Mouse (Mus musculus) intestine, embryonic 16.5 days (tissue): ENCODE data around the gene Bcl7a. TPM values are rescaled to one million over a fixed set of nuclear protein-coding genes. Genes with fewer than 3 reads are reported as not detected.

Source experiments
- ATAC-seq: fragments of 200-750 bp; cut with Nextera tagmentation; 2 replicates; pipeline ENCODE4 v1.8.0; 2017; ENCODE audit warnings: moderate TSS enrichment, moderate library complexity
- H3K27ac ChIP-seq: fragments of 300-500 bp; sonication (generic); 2 replicates; pipeline ENCODE4 v1.5.1; 2014; ENCODE audit warnings: mild to moderate bottlenecking, low read length
- H3K27me3 ChIP-seq: fragments of 300-500 bp; sonication (generic); replicated peaks from 2 replicates; pipeline ENCODE4 v1.6.1; 2014; ENCODE audit warnings: low read length, control low read depth, mixed read lengths; ENCODE audit not compliant: control insufficient read depth, insufficient read depth
- H3K36me3 ChIP-seq: fragments of 300-500 bp; sonication (generic); 2 replicates; pipeline ENCODE4 v1.6.1; 2014; ENCODE audit warnings: low read length, control low read depth; ENCODE audit not compliant: control insufficient read depth, insufficient read depth
- H3K4me1 ChIP-seq: fragments of 300-500 bp; sonication (generic); 2 replicates; pipeline ENCODE4 v1.6.1; 2014; ENCODE audit warnings: low read length, control low read depth, mixed read lengths; ENCODE audit not compliant: control insufficient read depth, insufficient read depth
- H3K4me2 ChIP-seq: fragments of 300-500 bp; sonication (generic); 2 replicates; pipeline ENCODE4 v1.6.1; 2014; ENCODE audit warnings: low read depth, low read length, control low read depth
- H3K4me3 ChIP-seq: fragments of 300-500 bp; sonication (generic); 2 replicates; pipeline ENCODE4 v1.5.1; 2014; ENCODE audit warnings: mild to moderate bottlenecking, low read length
- H3K9ac ChIP-seq: fragments of 300-500 bp; sonication (generic); 2 replicates; pipeline ENCODE4 v1.6.1; 2014; ENCODE audit warnings: low read depth, low read length
- H3K9me3 ChIP-seq: fragments of 300-500 bp; sonication (generic); 2 replicates; pipeline ENCODE4 v1.6.1; 2016; ENCODE audit warnings: low read length, control low read depth; ENCODE audit not compliant: control insufficient read depth
- whole genome bisulfite sequencing: fragments of 180-500 bp; shearing (Covaris S2); extraction: QIAGEN DNeasy Blood & Tissue Kit; methylation state at CpG from one replicate; pipeline ENCODE4 v1.1.7; 2014; 5-methylcytosine and 5-hydroxymethylcytosine counted together
- polyA plus RNA-seq: library from polyadenylated mRNA; unstranded; fragments of >200 nt; fragmentation: Nextera tagmentation; extraction: Ambion mirVana; gene quantifications from 2 replicates; pipeline ENCODE4 v1.2.1, GENCODE M21; 2015

Bcl7a gene
- polyA plus RNA-seq, 1 experiment from 2014 or later = 13.0 TPM

DNA sequence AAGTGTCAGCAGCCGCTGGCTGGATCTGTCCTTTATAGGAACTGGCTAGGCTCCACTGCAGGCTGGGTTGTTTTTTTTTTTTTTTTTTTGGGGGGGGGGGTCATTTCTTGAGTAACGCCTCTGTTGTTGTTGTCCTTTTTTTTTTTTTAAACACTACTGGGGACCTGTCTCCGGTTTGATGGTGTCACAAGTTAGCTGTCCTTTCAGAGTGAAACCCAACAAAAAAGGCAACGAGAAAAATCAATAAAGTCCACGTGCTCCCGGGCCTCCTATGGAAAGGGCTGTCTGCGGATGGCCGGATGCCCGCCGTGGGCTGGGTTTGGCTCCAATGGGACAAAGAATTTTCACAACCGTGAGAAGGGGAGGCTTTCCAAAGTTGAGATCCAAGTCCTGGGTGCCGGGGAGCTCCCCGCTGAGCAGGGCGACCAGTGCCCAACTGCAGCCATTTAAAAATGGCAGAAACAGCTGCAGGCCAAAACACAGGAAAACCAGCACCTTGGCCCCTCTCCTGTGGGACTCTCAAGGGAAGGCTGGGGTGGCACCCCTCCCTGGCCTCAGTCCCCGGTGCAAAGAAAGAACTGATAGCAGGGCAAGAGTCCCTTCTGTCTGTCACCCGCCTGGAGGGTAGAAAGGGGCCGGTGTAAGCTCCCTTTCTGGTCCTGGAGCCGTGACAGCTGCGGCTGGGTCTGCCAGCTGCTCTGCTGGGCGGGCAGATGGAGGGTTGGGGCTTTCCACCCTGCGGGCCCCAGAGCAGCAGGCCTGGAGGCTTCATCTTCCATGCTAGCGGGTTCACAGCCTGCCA lies 2.4 kb downstream of the Bcl7a start:
- ATAC-seq = peak; percentile 26
- Histone ChIP-seq H3K9ac (peak overlapping the region; percentile 96), H3K27me3 (no peaks in the 10 kb centered on the region), H3K4me2 (peak overlapping the region; percentile 79), H3K9me3 (no peaks in the 10 kb centered on the region), H3K4me3 (peak overlapping the region; percentile 89), H3K27ac (peak overlapping the region; percentile 97), H3K36me3 (no peaks in the 10 kb centered on the region), H3K4me1 (peaks cover 17% of the 10 kb centered on the region)
- 2% methylated on average over 22 of the region's 22 CpGs for WGBS

- ATAC-seq = no peak
- WGBS = 45% methylated on average over 7 of the region's 7 CpGs
Observed at GRCm38 (mm10) chr5:123346701-123347270, 3.2 kb downstream of the Bcl7a start.

GRCm38 (mm10) chr5:123347985-123348384 lies 4.4 kb downstream of the Bcl7a start:
- H3K27ac ChIP-seq = no peak overlapping the region

More at GRCm38 (mm10) chr5:123346701-123347270, 3.2 kb downstream of the Bcl7a start:
- Histone ChIP-seq H3K36me3 (no peaks in the 10 kb centered on the region), H3K9me3 (no peaks in the 10 kb centered on the region), H3K4me1 (peaks cover 17% of the 10 kb centered on the region), H3K9ac (peak overlapping the region; percentile 68), H3K27me3 (no peaks in the 10 kb centered on the region), H3K4me3 (peak overlapping the region; percentile 89), H3K27ac (peak overlapping the region; percentile 97), H3K4me2 (peak overlapping the region; percentile 79)

GRCm38 (mm10) chr5:123350386-123350785 lies 6.8 kb downstream of the Bcl7a start:
- Histone ChIP-seq H3K4me2 (no peak overlapping the region), H3K4me3 (no peak overlapping the region), H3K27ac (no peak overlapping the region), H3K9me3 (no peaks in the 10 kb centered on the region), H3K9ac (no peak overlapping the region), H3K27me3 (no peaks in the 10 kb centered on the region), H3K4me1 (peaks cover 14% of the 10 kb centered on the region), H3K36me3 (peaks cover 3% of the 10 kb centered on the region; the same call in 1 of the 2 replicates)
- WGBS = 63% methylated on average over 10 of the region's 10 CpGs
- ATAC-seq = no peak

More at GRCm38 (mm10) chr5:123347985-123348384, 4.4 kb downstream of the Bcl7a start:
- Histone ChIP-seq H3K27me3 (no peaks in the 10 kb centered on the region), H3K9ac (no peak overlapping the region), H3K36me3 (no peaks in the 10 kb centered on the region), H3K4me3 (no peak overlapping the region), H3K4me2 (no peak overlapping the region), H3K4me1 (peaks cover 17% of the 10 kb centered on the region), H3K9me3 (no peaks in the 10 kb centered on the region)
- 60% methylated on average over 2 of the region's 2 CpGs for WGBS
- ATAC-seq = no peak

DNA sequence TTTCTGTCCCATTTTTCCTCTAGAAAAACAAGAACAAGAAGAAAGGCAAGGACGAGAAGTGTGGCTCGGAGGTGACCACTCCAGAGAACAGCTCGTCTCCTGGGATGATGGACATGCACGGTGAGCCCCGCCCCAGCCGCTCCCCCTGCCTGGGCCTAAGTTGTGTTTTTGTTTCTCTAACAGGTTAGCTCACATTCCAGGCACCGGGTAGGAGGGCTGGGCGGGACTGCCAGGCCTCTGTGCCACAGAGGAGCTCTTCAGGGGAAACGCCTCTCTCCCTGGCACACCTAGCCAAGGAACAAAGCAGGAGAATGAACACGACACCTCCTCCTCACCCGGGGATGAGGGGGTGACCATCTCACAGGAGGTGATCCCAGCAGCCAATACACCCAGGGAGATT lies 12.3 kb downstream of the Bcl7a start:
- no peak overlapping the region for H3K27ac ChIP-seq
- no peak overlapping the region for H3K4me3 ChIP-seq
- H3K4me1 ChIP-seq = no peaks in the 10 kb centered on the region
- H3K36me3 ChIP-seq = peaks cover 3% of the 10 kb centered on the region; the same call in 1 of the 2 replicates
- no peaks in the 10 kb centered on the region for H3K27me3 ChIP-seq
- no peak overlapping the region for H3K9ac ChIP-seq
- WGBS = 64% methylated on average over 11 of the region's 11 CpGs
- H3K9me3 ChIP-seq = no peaks in the 10 kb centered on the region
- no peak overlapping the region for H3K4me2 ChIP-seq
- ATAC-seq = no peak

- no peak overlapping the region for H3K9ac ChIP-seq
- no peak for ATAC-seq
- no peaks in the 10 kb centered on the region for H3K4me1 ChIP-seq
- no peak overlapping the region for H3K27ac ChIP-seq
- 94% methylated on average over 4 of the region's 4 CpGs for WGBS
- no peak overlapping the region for H3K4me3 ChIP-seq
- H3K4me2 ChIP-seq = no peak overlapping the region
- H3K36me3 ChIP-seq = peaks cover 6% of the 10 kb centered on the region
- H3K9me3 ChIP-seq = no peaks in the 10 kb centered on the region
- H3K27me3 ChIP-seq = no peaks in the 10 kb centered on the region
Observed at GRCm38 (mm10) chr5:123357253-123357652, 13.6 kb downstream of the Bcl7a start.

DNA sequence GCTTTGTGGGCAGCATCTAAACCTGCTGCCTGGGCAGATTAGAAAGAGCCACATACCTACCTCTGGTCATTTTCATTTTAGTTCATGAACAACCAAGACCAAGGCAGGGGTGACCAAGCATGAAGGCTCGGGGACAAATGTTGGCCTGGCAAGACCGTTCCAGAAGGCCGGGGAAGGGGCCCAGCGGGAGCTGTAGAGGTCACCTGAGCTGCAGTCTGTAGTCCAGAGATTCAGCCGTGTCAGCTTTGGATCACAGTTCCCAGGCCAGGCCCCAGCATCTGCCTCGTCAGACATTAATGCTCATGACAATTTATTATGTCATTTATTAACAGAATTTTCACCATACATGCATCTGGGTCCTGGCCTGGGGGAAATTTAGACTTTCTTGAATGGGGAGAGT lies 15.8 kb downstream of the Bcl7a start:
- Histone ChIP-seq H3K27me3 (no peaks in the 10 kb centered on the region), H3K27ac (no peak overlapping the region), H3K36me3 (peaks cover 6% of the 10 kb centered on the region), H3K4me2 (no peak overlapping the region), H3K9me3 (no peaks in the 10 kb centered on the region), H3K9ac (no peak overlapping the region), H3K4me3 (no peak overlapping the region), H3K4me1 (no peaks in the 10 kb centered on the region)
- no peak for ATAC-seq
- 88% methylated on average over 6 of the region's 6 CpGs for WGBS

GRCm38 (mm10) chr5:123362911-123363310 lies 19.3 kb downstream of the Bcl7a start:
- H3K36me3 ChIP-seq = peaks cover 2% of the 10 kb centered on the region

DNA sequence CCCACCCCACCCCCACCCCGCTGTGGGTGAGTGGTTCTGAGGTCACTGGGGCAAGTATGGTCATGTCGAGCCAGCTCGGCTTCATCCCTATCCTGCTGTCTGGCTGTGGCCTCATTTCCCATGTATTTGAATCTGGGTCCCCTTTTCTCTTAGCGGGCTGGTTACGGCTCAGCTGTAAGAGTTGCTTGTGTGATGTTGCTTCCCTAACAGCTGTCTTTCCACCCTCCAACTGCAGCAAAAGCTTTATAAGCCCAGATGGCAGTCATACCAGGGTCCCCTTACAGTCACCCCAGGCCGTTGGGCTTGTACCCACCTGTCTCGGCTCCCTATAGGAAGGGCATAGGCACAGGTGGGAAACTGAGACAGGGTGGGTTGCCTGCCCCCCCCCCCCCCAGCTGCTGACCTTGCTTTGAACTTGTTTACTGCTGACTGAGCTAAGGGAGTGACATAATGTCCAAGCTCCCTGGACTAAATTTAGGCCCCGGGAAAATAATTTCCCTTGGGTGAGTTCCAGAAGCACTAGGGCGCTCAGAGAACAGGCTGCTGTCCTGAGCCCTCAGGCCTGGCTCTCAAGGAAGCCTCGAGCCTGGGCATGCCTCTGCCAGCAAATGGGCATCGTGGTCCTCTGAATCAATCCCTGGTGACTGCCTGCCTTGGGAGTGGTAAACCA lies 20.8 kb downstream of the Bcl7a start:
- Histone ChIP-seq H3K27ac (peak overlapping the region; percentile 57), H3K4me2 (no peak overlapping the region), H3K9me3 (no peaks in the 10 kb centered on the region), H3K36me3 (peaks cover 2% of the 10 kb centered on the region; the same call in 1 of the 2 replicates), H3K9ac (no peak overlapping the region), H3K4me3 (no peak overlapping the region), H3K4me1 (no peaks in the 10 kb centered on the region), H3K27me3 (no peaks in the 10 kb centered on the region)
- no peak for ATAC-seq
- WGBS = 81% methylated on average over 11 of the region's 11 CpGs

More at GRCm38 (mm10) chr5:123362911-123363310, 19.3 kb downstream of the Bcl7a start:
- H3K9ac ChIP-seq = no peak overlapping the region
- H3K4me3 ChIP-seq = no peak overlapping the region
- H3K4me2 ChIP-seq = no peak overlapping the region
- WGBS = 88% methylated on average over 4 of the region's 4 CpGs
- H3K4me1 ChIP-seq = no peaks in the 10 kb centered on the region
- no peaks in the 10 kb centered on the region for H3K9me3 ChIP-seq
- no peaks in the 10 kb centered on the region for H3K27me3 ChIP-seq
- no peak overlapping the region for H3K27ac ChIP-seq
- no peak for ATAC-seq
